Mouse (Mus musculus) stomach, postnatal 0 days (tissue): ENCODE data around the gene Tctn1. TPM values are rescaled to one million over a fixed set of nuclear protein-coding genes. Genes with fewer than 3 reads are reported as not detected.

Source experiments
- ATAC-seq: fragments of 200-750 bp; cut with Nextera tagmentation; 2 replicates; pipeline ENCODE4 v1.8.0; 2017; ENCODE audit not compliant: low FRiP score, low TSS enrichment
- DNase-seq: peaks from one replicate; pipeline ENCODE4 v3.0.0-alpha.2; 2016; ENCODE audit warnings: low spot score
- H3K27ac ChIP-seq: fragments of 300-500 bp; sonication (generic); replicated peaks from 2 replicates; pipeline ENCODE4 v1.5.1; 2014; ENCODE audit warnings: mild to moderate bottlenecking, control low read depth
- H3K27me3 ChIP-seq: fragments of 300-500 bp; sonication (generic); 2 replicates; pipeline ENCODE4 v1.6.1; 2014; ENCODE audit warnings: low read length; ENCODE audit not compliant: control insufficient read depth, insufficient read depth
- H3K36me3 ChIP-seq: fragments of 300-500 bp; sonication (generic); 2 replicates; pipeline ENCODE4 v1.6.1; 2014; ENCODE audit warnings: low read length, mixed read lengths; ENCODE audit not compliant: control insufficient read depth, insufficient read depth
- H3K4me1 ChIP-seq: fragments of 300-500 bp; sonication (generic); replicated peaks from 2 replicates; pipeline ENCODE4 v1.6.1; 2014; ENCODE audit warnings: antibody characterized with exemption; ENCODE audit not compliant: control insufficient read depth, insufficient read depth
- H3K4me2 ChIP-seq: fragments of 300-500 bp; sonication (generic); replicated peaks from 2 replicates; pipeline ENCODE4 v1.6.1; 2014; ENCODE audit warnings: low read depth, mild to moderate bottlenecking, control low read depth, moderate library complexity
- H3K4me3 ChIP-seq: fragments of 300-500 bp; sonication (generic); 2 replicates; pipeline ENCODE4 v1.5.1; 2014; ENCODE audit warnings: low read depth, low read length, control low read depth
- H3K9ac ChIP-seq: fragments of 300-500 bp; sonication (generic); 2 replicates; pipeline ENCODE4 v1.6.1; 2014; ENCODE audit warnings: mild to moderate bottlenecking, low read length, control low read depth, mixed read lengths
- H3K9me3 ChIP-seq: fragments of 300-500 bp; sonication (generic); 2 replicates; pipeline ENCODE4 v1.6.1; 2016; ENCODE audit warnings: low read length; ENCODE audit not compliant: control insufficient read depth
- CTCF ChIP-seq: IDR thresholded peaks from 2 replicates; pipeline ENCODE4 v1.5.1; 2016; ENCODE audit warnings: antibody characterized with exemption, low read depth, mild to moderate bottlenecking, moderate library complexity
- EP300 ChIP-seq: optimal IDR thresholded peaks from 2 replicates; pipeline ENCODE3; 2016; ENCODE audit warnings: antibody characterized with exemption
- WGBS: fragments of 180-500 bp; shearing (Covaris S2); extraction: QIAGEN DNeasy Blood & Tissue Kit; methylation state at CpG from one replicate; pipeline ENCODE4 v1.1.7; 2014; 5-methylcytosine and 5-hydroxymethylcytosine counted together
- polyA plus RNA-seq: library from polyadenylated mRNA; unstranded; fragments of >200 nt; fragmentation: Nextera tagmentation; extraction: Ambion mirVana; gene quantifications from 2 replicates; pipeline ENCODE4 v1.2.1, GENCODE M21; 2015

Gene Tctn1
- polyA plus RNA-seq, 1 experiment from 2014 or later = 2.3 TPM

GRCm38 (mm10) chr5:122267136-122267535 lies 2.9 kb upstream of the Tctn1 start:
- Histone ChIP-seq H3K9me3 (no peaks in the 10 kb centered on the region), H3K27ac (no peak overlapping the region), H3K4me3 (no peak overlapping the region), H3K4me2 (no peak overlapping the region), H3K9ac (no peak overlapping the region), H3K4me1 (no peaks in the 10 kb centered on the region), H3K36me3 (no peaks in the 10 kb centered on the region), H3K27me3 (no peaks in the 10 kb centered on the region)
- ATAC-seq (no peak), DNase-seq (no peak)
- TF ChIP-seq EP300 = no peak
- no peak for TF ChIP-seq CTCF
- 69% methylated on average over 7 of the region's 7 CpGs for WGBS

GRCm38 (mm10) chr5:122265942-122266341 lies 1.7 kb upstream of the Tctn1 start:
- Histone ChIP-seq H3K4me1 (no peaks in the 10 kb centered on the region), H3K9me3 (no peaks in the 10 kb centered on the region), H3K4me2 (no peak overlapping the region), H3K27ac (no peak overlapping the region), H3K36me3 (no peaks in the 10 kb centered on the region), H3K9ac (no peak overlapping the region), H3K4me3 (no peak overlapping the region), H3K27me3 (no peaks in the 10 kb centered on the region)
- no peak for ATAC-seq
- 92% methylated on average over 2 of the region's 2 CpGs for WGBS
- DNase-seq = no peak
- TF ChIP-seq CTCF = peak; percentile 54
- no peak for TF ChIP-seq EP300

- no peak overlapping the region for H3K4me2 ChIP-seq
- WGBS = 72% methylated on average over 3 of the region's 3 CpGs
- H3K9ac ChIP-seq = no peak overlapping the region
- H3K9me3 ChIP-seq = no peaks in the 10 kb centered on the region
- peak; percentile 63 for TF ChIP-seq CTCF
- TF ChIP-seq EP300 = no peak
- no peaks in the 10 kb centered on the region for H3K36me3 ChIP-seq
- no peak overlapping the region for H3K27ac ChIP-seq
- DNase-seq = no peak
- no peak overlapping the region for H3K4me3 ChIP-seq
- no peak for ATAC-seq
- H3K4me1 ChIP-seq = no peaks in the 10 kb centered on the region
- no peaks in the 10 kb centered on the region for H3K27me3 ChIP-seq
Observed at GRCm38 (mm10) chr5:122265187-122265586, 927 bp upstream of the Tctn1 start.

GRCm38 (mm10) chr5:122262104-122262503 lies 2.2 kb downstream of the Tctn1 start:
- ATAC-seq (no peak), DNase-seq (no peak)
- H3K27me3 ChIP-seq = no peaks in the 10 kb centered on the region
- no peak overlapping the region for H3K27ac ChIP-seq
- TF ChIP-seq EP300 = no peak
- TF ChIP-seq CTCF = peak; percentile 49; the same call in 1 of the 2 replicates
- no peaks in the 10 kb centered on the region for H3K4me1 ChIP-seq
- 0 out of 2 replicates have a peak, but pooled peaks cover 3% of the 10 kb centered on the region for H3K36me3 ChIP-seq
- H3K4me2 ChIP-seq = no peak overlapping the region
- no peaks in the 10 kb centered on the region for H3K9me3 ChIP-seq
- 55% methylated on average over 7 of the region's 7 CpGs for WGBS
- no peak overlapping the region for H3K4me3 ChIP-seq
- no peak overlapping the region for H3K9ac ChIP-seq

- ATAC-seq = no peak
Observed at GRCm38 (mm10) chr5:122258027-122258741, 6.1 kb downstream of the Tctn1 start.

GRCm38 (mm10) chr5:122251895-122252606 lies 12.2 kb downstream of the Tctn1 start:
- no peak overlapping the region for H3K27ac ChIP-seq
- no peak for TF ChIP-seq EP300
- no peak for TF ChIP-seq CTCF
- no peaks in the 10 kb centered on the region for H3K4me1 ChIP-seq
- H3K9me3 ChIP-seq = no peaks in the 10 kb centered on the region
- no peak overlapping the region for H3K4me2 ChIP-seq
- no peaks in the 10 kb centered on the region for H3K27me3 ChIP-seq
- H3K4me3 ChIP-seq = no peak overlapping the region
- H3K36me3 ChIP-seq = peaks cover 9% of the 10 kb centered on the region
- 94% methylated on average over 17 of the region's 17 CpGs for WGBS
- ATAC-seq (no peak), DNase-seq (no peak)
- H3K9ac ChIP-seq = no peak overlapping the region

More at GRCm38 (mm10) chr5:122258027-122258741, 6.1 kb downstream of the Tctn1 start:
- Histone ChIP-seq H3K27ac (no peak overlapping the region), H3K4me3 (no peak overlapping the region), H3K4me1 (no peaks in the 10 kb centered on the region), H3K36me3 (peaks cover 12% of the 10 kb centered on the region), H3K27me3 (no peaks in the 10 kb centered on the region), H3K9me3 (no peaks in the 10 kb centered on the region), H3K9ac (no peak overlapping the region), H3K4me2 (no peak overlapping the region)
- no peak for DNase-seq
- 77% methylated on average over 6 of the region's 6 CpGs for WGBS
- TF ChIP-seq CTCF (no peak), EP300 (no peak)
